In the genomic region with DNA sequence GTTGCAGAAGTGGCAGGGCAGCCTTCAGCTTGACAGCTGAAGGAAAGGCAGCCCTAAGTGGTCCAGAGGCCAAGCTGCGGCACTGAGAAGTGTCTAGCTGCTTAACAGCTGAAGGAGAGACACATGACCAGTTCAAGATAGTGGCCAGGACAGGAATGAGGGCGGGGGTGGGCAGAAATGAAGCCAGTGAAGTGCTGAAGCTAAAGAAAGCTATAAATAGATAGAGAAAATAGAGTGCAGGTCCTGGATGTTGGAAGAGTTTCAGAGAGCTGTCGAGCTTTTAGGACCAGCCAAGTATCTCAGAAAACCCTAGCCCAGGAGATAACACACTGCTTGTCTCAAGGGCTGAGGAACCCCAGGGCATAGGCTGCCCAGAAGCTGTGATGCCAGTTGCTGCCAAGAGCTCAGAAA, we compare ENCODE assay signal across 20 mouse cellular contexts. TPM values are rescaled to one million over a fixed set of nuclear protein-coding genes. Genes with fewer than 3 reads are reported as not detected.
DNase-seq lines count a peak whose midpoint lies in the region; ATAC-seq lines count a peak whose summit lies in the region.
"Had no signal": no experiment of that assay in that cellular context is flagged by ENCODE, and none has a peak within 500 bp of the region (broad histone marks: within the 10 kb centered on the region; RNA-seq: fewer than 3 reads in every experiment).

No protein-coding gene starts in this region.

- peak overlapping the region; percentile 38; the same call in 1 of the 2 replicates for H3K4me2 ChIP-seq in heart, embryonic 16.5 days (ENCODE audit: low read depth, low read length)
- H3K4me2 ChIP-seq in kidney, embryonic 16.5 days (replicated peaks; ENCODE audit: low read depth, low read length): no peak overlapping the region
- H3K4me2 ChIP-seq: liver, embryonic 15.5 days had no signal

- H3K9me3 ChIP-seq in heart, embryonic 16.5 days (replicated peaks; ENCODE audit: control insufficient read depth, low read length): no peaks in the 10 kb centered on the region; the same call in none of the 2 replicates
- no peaks in the 10 kb centered on the region for H3K9me3 ChIP-seq in kidney, embryonic 16.5 days (ENCODE audit: low read length)
- H3K9me3 ChIP-seq: liver, embryonic 15.5 days; megakaryocyte, embryonic 14.5 days had no signal

- no peaks in the 10 kb centered on the region for H3K27me3 ChIP-seq in heart, embryonic 16.5 days (ENCODE audit: control insufficient read depth, insufficient read depth, low read length)
- H3K27me3 ChIP-seq in kidney, embryonic 16.5 days (ENCODE audit: insufficient read depth, low read length): no peaks in the 10 kb centered on the region
- H3K27me3 ChIP-seq: CH12.LX; liver, embryonic 15.5 days had no signal

- 11% methylated on average over 3 of the region's 3 CpGs for WGBS in heart, embryonic 16.5 days
- 72% methylated on average over 3 of the region's 3 CpGs for WGBS in kidney, embryonic 16.5 days

- peak overlapping the region; percentile 78 for H3K27ac ChIP-seq in heart, embryonic 16.5 days (ENCODE audit: low read length)
- H3K27ac ChIP-seq in kidney, embryonic 16.5 days (ENCODE audit: low read length): no peak overlapping the region
- H3K27ac ChIP-seq: heart, adult 2 months; liver, embryonic 15.5 days had no signal

- no peak overlapping the region for H3K4me3 ChIP-seq in heart, embryonic 16.5 days (ENCODE audit: low read length)
- no peak overlapping the region for H3K4me3 ChIP-seq in kidney, embryonic 16.5 days (ENCODE audit: low read length)
- H3K4me3 ChIP-seq: heart, adult 2 months; liver, embryonic 15.5 days; megakaryocyte, embryonic 14.5 days had no signal

- peak; percentile 28 to 39 for DNase-seq in lung, adult 18-20 months
- no peak for DNase-seq in lung, postnatal 10 days
- DNase-seq in lung, postnatal 14 days: peak; percentile 20
- DNase-seq in right cerebral cortex, postnatal 36 days (ENCODE audit: low spot score in 2 of 2): no peak
- DNase-seq in embryo, embryonic 10 days (ENCODE audit: low spot score): no peak
- DNase-seq: adrenal gland, postnatal 14 days; cerebellum, adult 11-12 months; cerebellum, postnatal 25 days; kidney, adult 11 months; kidney, postnatal 14 days; thymus, postnatal 14 days had no signal

- H3K9ac ChIP-seq in heart, embryonic 16.5 days (ENCODE audit: low read length): no peak overlapping the region
- H3K9ac ChIP-seq in kidney, embryonic 16.5 days (replicated peaks; ENCODE audit: low read length): no peak overlapping the region
- H3K9ac ChIP-seq: liver, embryonic 15.5 days had no signal

- H3K36me3 ChIP-seq in heart, embryonic 16.5 days (ENCODE audit: control insufficient read depth, insufficient read depth): no peaks in the 10 kb centered on the region
- no peaks in the 10 kb centered on the region for H3K36me3 ChIP-seq in kidney, embryonic 16.5 days (ENCODE audit: insufficient read depth, low read length)
- H3K36me3 ChIP-seq: liver, embryonic 15.5 days had no signal

- ATAC-seq in heart, embryonic 16.5 days (replicated peaks; ENCODE audit: extremely low read depth, insufficient read depth, low FRiP score): peak; percentile 97
- ATAC-seq in kidney, embryonic 16.5 days (ENCODE audit: low FRiP score, low TSS enrichment): no peak
- ATAC-seq: forebrain, embryonic 14.5 days; hindbrain, embryonic 16.5 days; midbrain, embryonic 16.5 days had no signal

- H3K4me1 ChIP-seq in heart, embryonic 16.5 days (ENCODE audit: control insufficient read depth, insufficient read depth, low read length): peaks cover 15% of the 10 kb centered on the region
- H3K4me1 ChIP-seq in kidney, embryonic 16.5 days (ENCODE audit: insufficient read depth, low read length): no peaks in the 10 kb centered on the region
- H3K4me1 ChIP-seq: liver, embryonic 15.5 days had no signal

RNA-seq across cellular contexts. Expression of gene Rimkla, which starts 20.3 kb away (rescaled TPM):
- polyA plus RNA-seq in heart, embryonic 16.5 days (2015; fragmentation: Nextera tagmentation; extraction: Ambion mirVana): 4.5 and 4.6 TPM in 2 replicates
- 1.8 and 2.2 TPM in 2 replicates for polyA plus RNA-seq in kidney, embryonic 16.5 days (2015; fragmentation: Nextera tagmentation; extraction: Ambion mirVana)
- polyA plus RNA-seq: liver, embryonic 15.5 days had no signal

RNA-seq across cellular contexts. Expression of gene Foxj3, which starts 24.1 kb away (rescaled TPM):
- 20.2 and 21.5 TPM in 2 replicates for polyA plus RNA-seq in heart, embryonic 16.5 days (2015; fragmentation: Nextera tagmentation; extraction: Ambion mirVana)
- 25.4 and 27.8 TPM in 2 replicates for polyA plus RNA-seq in kidney, embryonic 16.5 days (2015; fragmentation: Nextera tagmentation; extraction: Ambion mirVana)

RNA-seq across cellular contexts. Expression of gene Frg2f1, which starts 26.6 kb away (rescaled TPM):
- polyA plus RNA-seq in heart, embryonic 16.5 days (2015; fragmentation: Nextera tagmentation; extraction: Ambion mirVana): 3.1 and 5.6 TPM in 2 replicates
- polyA plus RNA-seq in kidney, embryonic 16.5 days (2015; fragmentation: Nextera tagmentation; extraction: Ambion mirVana): 4.5 and 5.4 TPM in 2 replicates

Comparison
In these comparisons a context has a peak if more than half of its experiments do, and no peak if none do; other contexts are left out.
1. DNase-seq: peak in lung, adult 18-20 months (2 of 2) and lung, postnatal 14 days (single experiment); none in lung, postnatal 10 days (single experiment), right cerebral cortex, postnatal 36 days (0 of 2) and embryo, embryonic 10 days (single experiment).